Mouse (Mus musculus) adrenal gland, postnatal 4 days (tissue): ENCODE results near the gene Hk2. TPM values are rescaled to one million over a fixed set of nuclear protein-coding genes. Genes with fewer than 3 reads are reported as not detected.

ENCODE experiments used
- DNase-seq, 2 experiments: peaks; one replicate each; pipeline ENCODE4 v3.0.0; 2021 to 2022; ENCODE audit warnings: low spot score in 2 of 2, mixed read lengths in 2 of 2
- total RNA-seq, 2 experiments: library from RNA; stranded (reverse); gene quantifications; 2 replicates each; pipeline ENCODE4 v1.2.3; 2021

The Hk2 gene
- total RNA-seq, 2 experiments from 2014 or later: 16.3 to 19.8 TPM

DNA sequence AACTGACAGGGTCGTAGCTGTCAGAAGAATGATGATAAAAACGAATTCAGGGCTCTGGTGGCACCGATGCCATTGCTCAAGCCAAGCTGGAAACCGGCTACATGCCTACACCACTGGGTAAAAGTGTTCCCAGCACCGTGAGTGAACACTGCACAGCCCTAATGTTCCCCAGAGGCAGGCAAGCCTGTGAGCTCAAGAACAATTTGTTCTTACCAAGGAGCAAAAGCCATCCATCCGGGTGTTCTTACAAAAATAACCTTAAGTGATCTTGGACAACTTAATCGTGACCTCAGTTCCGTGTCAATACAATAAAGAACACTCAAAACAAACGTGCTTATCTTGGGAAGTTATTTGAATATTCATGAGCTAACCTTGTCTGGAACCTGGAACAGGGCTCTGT is 3.2 kb downstream of the Hk2 start:
- DNase-seq: no peak

DNA sequence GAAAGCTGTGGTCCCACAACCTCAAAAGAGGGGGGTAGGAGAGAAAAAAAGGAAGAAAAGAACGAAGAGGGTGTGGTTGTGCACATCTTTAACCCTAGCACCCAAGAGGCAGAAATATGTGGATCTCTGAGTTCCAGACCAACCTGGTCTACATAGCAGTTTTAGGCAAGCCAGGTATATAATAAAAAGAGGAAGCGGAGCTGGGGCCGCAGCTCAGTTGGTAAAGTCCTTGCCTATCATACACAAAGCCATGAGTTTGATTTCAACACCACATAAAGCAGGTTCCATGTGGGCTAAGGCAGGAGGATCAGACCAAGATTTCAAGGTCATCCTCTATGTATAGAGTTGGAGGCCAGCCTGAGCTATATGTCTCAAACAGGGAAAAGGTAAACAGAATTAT is 4.0 kb downstream of the Hk2 start:
- no peak for DNase-seq

DNA sequence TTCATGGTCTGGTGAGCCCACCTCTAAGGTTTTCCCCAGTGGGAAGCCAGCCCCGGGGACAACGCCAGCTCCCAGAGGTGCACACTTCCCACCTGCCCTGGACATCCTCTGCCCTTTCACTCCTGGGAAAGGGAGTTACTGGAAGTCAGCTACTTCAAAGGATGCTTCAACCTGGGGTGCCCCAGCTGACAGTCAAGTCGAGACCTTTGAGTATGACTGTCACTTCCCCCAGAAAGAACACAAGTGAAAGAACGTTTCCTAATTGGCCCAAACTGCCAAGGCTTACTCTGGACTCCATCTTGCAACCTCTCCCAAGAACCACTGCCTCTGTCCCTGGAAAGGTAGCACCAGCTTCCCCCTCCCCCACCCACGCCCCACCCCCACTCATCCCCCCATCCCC is 4.5 kb downstream of the Hk2 start:
- no peak for DNase-seq

DNA sequence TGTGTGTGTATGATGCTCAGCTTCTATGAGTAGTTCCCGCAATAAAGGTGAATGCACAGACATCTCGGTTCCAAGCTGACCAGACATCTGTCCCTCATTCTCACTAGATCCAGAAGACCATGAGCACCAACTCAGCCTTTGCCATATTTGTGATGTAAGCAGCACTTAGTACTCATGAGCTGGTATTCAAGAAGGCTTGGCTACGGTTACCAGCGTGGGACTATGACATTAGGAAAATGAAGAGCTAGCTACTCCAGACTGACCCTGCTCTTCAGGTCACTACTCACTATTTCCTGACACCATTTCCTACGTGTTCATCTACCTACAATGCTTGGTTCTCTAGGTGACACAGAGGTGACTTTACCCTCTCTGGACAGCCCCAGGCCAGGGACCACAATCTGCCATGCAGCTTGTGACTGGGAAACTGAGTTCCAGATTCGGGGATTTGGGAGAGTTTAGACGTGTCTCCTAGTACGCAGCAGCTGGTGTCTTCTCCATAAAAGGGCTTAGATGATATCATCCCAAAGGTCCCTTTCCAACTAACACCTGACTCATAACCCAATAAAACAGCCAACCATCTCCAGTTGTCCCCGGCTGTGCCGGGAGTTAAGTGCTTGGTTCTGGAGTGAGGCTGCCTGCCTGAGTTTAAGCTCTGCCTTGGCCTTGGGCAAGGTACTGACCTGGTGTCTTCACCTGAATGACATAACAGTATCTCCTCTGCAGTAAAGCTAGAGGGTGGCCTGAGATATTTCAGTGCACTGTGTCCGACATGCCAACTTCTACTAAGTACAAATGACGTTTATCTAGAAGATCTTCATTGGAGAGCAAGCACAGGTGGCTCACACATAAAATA is 6.3 kb downstream of the Hk2 start:
- DNase-seq: no peak

DNA sequence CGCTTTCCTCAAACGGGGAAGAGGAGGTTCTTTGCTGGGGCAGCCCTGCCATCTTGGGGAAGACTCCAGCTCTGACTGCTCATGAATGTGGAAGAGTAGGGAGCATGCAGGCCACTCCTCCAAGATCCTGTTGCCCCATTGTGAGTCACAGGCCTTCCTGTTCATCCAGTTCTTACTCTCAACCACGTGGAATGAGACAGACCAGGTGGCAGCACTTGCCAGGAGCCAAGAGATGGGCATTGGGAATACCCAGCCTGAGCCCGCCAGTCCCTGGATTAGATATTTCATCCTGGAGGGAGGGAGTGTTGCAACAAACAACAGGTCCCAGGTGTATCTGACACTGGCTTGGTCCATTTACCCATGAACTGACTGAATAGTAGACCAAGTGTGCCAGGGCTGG is 7.6 kb downstream of the Hk2 start:
- DNase-seq: no peak

DNA sequence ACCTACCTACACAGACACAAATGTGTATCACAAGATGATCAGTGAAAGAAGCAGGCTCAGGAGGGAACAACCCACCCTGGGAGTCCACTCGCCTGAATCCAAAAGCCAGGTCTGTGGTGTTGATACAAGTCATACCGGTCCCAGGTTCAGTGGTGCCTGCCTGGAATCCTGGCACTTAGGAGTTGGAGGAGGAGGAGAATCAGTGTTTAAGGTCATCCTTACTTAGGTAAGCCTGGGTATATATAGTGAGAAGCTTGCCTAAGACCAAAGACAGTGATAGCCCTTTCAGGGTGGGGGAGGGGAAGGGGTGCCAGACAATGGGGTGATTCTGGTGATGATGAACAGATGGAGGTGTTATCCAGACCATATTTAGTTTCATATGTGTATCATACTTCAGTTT is 9.0 kb downstream of the Hk2 start:
- no peak for DNase-seq

DNA sequence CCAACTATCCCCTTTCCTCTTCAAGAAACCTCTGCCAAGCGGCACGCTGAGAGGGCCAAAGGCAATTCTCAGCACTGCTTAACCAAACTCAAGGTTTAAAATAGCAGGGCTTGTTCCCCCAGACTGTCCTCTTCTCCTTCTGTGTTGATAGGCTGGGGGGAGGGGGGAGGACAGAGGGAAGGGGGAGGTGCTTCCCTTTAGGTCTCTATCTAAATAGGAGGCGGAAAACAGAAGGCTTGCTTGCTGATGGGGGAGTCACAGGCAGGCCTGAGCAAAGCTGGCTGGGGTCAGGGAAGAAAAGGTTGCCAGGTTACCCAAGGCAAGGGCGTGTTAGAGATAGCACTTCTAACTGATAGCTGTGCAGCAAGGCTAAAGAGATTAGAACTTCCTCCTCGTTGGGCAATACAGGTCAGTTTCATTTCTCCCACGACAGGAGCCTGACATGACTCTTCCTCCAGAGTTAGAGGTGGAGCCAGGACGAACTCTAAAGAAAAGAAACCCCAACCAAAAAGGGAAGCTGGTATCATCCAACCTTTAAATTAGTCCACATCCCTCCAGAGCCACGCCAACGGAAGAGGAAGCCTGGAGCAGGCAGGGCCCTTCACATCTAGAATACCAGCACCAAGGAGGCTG is 10.3 kb downstream of the Hk2 start:
- no peak for DNase-seq

DNA sequence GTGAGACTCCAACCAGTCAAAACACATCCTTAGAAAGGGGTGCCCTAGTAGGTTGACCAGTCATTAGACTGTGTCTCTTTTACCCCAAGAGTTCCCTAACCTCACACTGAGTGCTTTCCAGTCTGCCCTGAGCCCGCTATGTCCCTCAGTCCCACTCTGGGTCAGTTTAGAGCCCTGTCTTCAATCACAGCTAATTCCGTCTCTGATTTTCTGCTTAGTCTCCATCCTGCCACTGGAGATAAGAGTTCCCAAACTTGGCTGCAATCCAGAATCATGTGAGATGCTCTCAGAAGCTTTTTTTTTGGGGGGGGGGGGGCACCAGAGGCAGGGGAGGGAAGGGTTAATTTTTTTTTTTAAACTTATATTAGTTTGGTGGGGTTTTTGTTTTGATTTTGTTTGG is 11.5 kb downstream of the Hk2 start:
- no peak for DNase-seq

DNA sequence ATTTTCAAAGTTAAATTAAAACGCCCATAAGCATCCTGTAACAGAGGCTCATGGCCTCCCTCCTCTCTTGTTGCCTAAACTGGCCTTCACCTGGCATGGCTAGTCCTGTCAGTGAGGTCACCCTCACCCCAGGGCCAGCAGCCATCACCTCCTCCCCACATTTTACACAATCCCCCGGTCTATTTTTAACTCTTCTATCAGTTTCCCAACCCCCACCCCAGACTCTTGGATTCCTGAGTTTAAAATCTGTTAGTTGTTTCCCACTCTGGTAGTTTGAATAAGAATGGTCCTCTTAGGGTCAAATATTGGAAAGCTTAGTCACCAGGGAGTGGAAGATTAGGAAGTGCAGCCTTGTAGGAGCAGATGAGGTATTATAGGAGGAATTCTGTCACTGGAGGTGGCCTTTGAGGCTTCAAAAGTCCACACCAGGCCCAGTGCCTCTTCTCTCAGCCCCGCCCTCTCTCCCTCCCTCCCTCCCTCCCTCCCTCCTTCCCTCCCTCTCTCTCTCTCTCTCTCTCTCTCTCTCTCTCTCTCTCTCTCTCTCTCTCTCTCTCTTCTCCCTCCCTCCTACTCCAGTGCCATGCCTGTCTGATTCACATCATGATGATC is 13.4 kb downstream of the Hk2 start:
- no peak for DNase-seq

DNA sequence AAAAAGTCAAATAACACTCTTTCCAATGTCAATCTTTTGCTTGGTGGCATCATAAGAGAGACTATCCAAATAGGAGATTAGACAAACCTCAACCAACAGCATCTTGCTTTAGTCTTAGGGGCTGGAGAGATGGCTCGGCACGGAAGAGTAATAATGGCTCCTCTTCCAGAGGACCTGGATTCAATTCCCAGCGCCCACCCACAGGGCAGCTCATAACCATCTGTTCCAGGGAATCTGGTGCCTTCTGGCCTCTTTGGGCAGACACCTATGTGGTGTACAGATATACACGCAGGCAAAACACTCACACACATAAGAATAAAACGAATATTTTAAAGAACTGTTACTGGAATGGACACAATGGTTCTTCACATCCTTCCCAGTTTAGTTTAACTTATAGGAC is 15.0 kb downstream of the Hk2 start:
- no peak for DNase-seq

DNA sequence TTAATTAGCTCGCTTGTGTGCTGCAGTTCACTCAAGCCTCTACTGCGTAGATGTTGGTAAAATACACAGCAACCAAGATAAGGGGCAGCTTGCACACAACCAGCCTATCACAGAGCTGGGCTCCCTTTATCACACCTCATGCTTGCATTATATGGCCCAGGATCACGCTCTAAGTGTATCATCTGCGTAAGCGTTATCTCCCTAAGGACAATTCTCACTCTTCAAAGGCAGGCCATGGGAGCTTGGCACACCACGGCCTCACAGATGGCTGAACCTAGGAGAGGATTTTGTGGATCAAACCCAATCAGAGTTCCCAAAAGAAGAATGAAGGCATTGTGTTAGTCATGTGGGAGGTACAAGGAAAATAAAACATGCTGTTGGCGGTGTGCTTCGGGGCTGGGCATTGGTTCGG is 17.4 kb downstream of the Hk2 start:
- no peak for DNase-seq

DNA sequence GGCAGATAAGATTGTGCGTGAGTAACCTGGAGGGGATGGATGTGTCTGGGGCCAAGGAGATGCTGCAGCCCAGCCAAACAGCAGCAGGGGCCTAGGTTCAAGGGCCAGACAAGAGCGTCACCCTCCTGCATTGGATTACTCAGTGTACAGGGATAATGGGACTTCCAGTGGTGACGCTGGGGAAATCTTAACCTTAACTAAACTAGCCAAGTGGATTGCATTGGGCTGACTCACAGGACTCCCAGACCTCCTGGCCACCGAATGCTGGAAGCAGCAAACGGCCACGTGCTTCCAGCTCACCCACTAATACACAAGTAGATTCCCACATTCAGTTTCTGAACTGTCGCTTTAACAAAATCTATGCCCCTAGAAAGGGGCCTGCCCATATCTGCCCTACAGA is 18.0 kb downstream of the Hk2 start:
- no peak for DNase-seq

DNA sequence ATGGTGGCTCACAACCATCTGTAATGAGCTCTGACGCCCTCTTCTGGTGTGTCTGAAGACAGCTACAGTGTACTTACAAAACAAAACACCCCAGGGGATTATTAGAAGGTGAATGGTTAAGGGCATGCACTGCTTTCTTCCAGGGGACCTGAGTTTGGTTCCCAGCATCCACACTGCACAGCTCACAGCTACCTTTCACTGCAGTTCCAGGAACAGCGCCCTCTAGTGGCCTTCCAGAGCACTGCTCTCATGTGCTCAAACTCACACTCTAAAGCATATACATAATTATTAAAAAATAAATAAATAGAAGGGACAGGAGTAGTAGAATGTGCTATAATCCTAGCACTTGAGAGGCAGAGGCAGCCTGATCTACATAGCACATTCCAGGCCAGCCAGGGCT is 18.9 kb downstream of the Hk2 start:
- no peak for DNase-seq

DNA sequence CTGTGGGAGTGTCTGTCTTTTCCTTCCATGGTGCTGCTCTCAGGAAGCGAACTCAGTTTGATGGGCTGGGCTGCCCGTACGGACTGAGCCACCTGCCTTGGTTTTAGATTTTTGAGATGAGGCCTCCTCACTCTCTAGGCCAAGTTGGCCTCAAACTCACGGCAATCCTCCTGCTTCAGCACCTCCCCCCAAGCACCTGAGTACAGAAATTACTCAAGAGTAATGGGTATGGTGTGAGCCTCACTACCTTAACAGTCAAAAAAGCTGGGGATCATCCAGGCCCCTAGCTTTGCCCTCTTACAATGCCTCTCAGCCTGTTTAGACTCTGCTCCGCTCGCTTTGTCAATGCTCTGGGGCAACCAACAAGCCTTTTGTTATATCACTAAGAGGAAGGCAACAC is 19.5 kb downstream of the Hk2 start:
- no peak for DNase-seq

DNA sequence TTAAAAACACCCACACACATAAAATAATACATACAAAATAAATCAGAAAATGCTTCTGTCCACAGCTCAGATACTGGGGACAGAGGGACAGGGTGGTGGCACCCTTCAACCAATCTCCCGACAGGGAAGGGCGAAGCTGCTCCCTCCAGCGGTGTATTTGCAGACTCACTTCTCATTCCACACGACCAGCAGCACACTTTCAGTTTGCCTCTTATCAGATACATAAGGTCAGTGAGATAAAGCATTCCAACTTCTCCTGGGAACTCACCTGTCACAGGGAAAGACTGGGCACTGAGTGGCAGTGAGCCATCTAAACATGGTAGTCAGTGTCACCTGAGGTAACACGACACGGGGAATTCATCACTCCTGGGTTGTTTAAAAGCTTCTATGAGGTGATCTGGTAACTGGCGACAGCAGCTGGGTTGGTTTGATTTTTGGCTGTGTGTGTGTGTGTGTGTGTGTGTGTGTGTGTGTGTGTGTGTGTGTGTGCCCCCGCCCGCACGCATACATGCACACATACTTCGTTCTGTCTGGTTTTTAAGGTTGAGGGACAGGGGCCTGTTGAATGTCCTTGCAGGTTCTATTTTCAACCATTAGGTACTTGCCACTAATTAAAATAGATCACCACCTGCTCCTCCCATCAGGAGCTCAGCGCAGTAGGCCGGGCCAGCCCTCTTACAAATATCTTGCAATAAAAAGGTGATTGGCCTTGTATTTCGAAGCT is 20.5 kb downstream of the Hk2 start:
- DNase-seq: no peak

DNA sequence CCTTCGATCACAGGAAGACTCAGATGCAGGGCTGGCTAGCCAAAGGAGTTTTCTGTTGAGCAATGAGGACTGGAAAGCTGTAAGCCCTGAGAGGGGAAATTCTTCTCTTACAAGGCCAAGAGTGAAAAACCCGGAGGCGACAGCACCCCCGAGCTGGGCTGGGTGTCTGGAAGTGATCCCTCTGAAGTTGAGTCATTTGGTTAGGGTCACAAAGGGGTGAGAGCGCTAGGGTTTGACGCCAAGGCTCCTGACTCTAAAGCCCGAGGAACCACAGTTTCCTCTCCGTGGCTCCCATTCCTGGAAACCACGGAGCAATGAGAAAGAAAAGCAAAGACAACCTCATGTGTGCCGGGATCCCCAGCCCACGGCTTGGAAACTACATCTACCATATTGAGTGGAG is 21.2 kb downstream of the Hk2 start:
- no peak for DNase-seq

DNA sequence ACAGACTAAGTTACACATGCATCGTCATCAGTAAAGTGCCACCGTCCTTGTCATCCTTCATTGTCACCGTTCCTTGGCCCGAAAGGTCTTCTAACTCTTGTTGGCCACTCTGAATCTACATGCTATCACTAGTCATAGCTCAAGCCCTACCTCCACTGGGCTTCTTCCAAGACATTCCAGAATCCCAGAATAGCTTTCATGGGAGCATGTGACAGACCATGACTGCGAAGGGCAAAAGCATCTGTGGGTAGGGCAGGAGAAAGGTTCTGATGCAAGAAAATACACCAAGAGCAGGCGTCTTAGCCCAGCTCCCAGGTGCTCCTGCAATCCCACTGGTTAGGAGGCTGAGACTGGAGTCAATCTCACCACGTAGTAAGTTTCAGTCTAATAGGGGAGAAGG is 22.5 kb downstream of the Hk2 start:
- DNase-seq: no peak

DNA sequence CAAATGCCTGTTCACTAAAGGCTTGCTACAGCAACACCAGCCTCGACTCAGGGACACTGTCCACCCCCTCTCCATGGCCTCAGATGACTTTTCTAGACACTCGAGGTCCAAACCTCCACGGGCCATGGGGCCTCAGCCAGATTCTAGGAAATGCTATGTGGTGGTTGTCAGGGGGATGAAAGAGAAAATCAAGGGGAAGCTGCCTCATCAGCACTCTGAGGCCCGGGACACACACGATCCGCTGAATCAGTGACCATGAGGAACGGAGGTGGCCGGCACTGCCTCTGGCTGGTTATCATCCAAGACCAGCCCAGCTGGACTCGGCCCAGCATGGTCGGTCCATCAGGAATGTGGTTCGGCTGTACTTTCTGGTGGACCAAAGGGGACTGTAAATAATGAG is 23.2 kb downstream of the Hk2 start:
- DNase-seq: peak in 1 of 2 experiments; percentile 32

DNA sequence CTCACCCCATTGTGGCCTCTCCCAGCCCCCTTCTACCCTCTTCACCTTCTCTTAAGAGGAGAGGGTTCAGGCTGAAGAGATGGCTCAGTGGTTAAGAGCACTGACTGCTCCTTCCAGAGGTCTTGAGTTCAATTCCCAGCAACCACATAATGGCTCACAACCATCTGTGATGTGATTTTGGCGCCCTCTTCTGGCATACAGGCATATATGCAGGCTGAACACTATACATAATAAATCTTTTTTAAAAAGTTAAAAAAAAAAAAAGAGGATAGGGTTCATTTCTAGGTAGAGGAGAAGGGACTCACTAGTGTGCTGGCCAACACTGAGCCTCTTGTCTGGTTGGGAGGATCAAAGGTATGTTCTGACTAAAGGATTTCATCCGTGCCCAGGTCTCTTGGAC is 24.2 kb downstream of the Hk2 start:
- no peak for DNase-seq

DNA sequence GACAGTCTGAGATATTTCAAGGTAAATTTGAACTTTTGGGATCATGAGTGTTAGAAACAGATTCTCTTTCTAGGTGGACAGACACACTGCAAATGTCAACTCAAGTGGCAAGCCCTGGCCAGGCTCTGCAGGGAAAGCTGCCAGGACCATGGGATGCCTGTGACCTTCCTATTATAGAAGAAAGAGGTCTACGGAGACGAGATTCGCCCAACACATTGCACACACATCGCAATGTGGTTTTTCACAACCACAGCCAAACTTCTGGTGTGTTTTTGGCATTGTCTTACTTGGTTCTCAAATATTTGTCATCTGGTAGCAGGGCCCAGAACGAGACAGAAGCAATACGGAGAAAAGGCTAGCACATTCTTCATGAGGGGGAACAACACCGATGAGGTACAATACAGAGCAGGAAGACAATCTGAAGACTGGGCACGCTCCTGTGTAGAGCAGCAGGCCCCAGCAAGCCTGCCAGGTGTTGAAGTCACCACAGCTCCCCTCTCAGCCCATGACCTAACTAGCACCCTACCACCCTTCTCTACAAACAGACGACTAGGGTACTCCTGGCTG is 26.1 kb downstream of the Hk2 start:
- no peak for DNase-seq

DNA sequence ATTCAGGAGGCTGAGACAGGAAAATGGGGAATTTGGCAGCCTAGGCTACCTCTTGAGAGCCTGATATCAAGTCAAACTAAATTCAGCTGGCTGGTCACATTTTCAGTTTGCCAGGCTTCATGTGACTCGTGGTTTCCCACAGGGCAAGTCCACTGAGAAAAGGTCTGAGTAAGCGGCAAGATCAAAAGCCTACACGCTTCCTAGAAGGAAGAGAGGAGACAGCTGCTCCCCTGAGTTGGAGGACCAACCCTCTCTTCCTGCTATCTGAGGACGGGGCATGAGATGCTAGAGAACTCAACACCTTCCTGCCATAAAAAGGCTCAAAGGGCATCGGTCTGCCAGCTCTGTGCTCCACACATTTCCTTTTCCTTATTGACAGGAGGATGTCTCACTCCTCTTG is 27.2 kb downstream of the Hk2 start:
- DNase-seq: no peak

DNA sequence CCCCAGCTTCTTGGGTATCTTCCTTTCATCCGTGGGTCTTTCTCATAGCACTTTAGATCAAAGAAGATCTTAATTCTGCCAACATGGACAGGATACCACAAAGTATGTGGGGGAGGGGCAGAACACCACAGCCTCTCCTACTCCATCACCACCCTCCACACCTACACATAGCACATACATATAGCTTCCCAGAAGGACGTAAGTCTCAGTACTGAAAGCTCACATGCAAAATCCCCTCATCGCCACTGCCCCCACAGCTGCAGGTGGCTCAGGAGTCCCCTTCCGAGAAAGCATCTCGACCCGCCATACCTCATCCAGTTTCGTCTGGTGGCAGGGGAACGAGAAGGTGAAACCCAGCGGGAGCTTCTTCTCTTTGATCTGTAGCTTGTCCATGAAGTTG is 29.7 kb downstream of the Hk2 start:
- no peak for DNase-seq
